Mouse (Mus musculus): ENCODE data around the gene Nkd2.

DNA sequence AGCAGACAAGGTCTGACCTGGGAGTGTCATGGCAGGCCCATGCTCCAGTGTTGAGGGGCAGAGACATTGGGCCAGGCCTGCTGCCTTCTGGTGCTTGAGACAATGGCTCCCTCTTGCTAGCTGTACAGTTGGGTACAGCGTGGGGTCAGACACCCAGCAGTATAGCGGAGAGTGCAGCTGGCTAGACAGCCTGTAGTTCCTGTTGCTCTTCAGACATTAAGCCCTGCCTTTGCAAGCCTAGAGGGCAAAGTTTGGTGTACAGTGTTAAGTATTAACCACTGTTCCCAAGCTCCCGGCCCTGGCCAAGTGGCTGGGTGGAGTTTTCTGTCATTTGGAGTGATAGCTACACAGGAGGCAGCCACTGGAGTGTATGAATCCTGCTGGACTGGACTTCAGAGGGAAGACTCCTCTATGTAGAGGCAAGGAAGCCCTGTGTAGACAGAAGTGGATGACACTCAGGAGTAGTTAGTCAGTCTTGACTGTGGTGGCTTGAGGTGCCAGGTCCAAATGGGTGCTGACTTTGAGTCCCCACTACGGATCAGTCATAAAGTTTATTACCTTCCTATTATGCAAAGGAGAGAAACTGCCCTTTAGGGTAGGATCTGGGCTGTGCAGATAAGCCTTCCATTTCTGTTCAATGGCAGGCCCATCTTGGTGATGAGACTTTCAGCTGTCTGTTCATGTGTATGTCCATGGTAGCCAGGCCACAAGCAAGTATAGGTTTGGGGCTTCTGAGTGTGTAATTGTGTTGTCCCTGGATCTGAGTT lies 77.3 kb downstream of the Nkd2 start:
- no peak for TF ChIP-seq CTCF (IDR thresholded peaks at IDR 0.05; ENCODE audit: extremely low read depth, insufficient read depth, low read length)
- no peak for TF ChIP-seq POLR2A (IDR thresholded peaks at IDR 0.05; ENCODE audit: extremely low read depth, insufficient read depth, low read length)
